Mouse (Mus musculus) ES-Bruce4 (cell line): ENCODE data around the gene Nrbp1.

Experiments
- CTCF ChIP-seq: IDR thresholded peaks from one replicate; pipeline ENCODE4 v1.8.1; 2011; ENCODE audit warnings: low read depth, low read length
- EP300 ChIP-seq: IDR thresholded peaks from 2 replicates; pipeline ENCODE4 v1.6.1; 2011; ENCODE audit warnings: low read depth, low read length; ENCODE audit not compliant: insufficient read depth
- POLR2A ChIP-seq: IDR thresholded peaks from one replicate; pipeline ENCODE4 v1.8.1; 2011; ENCODE audit warnings: low read length; ENCODE audit not compliant: insufficient read depth

GRCm38 (mm10) chr5:31219070-31219469 lies 21.6 kb upstream of the Nrbp1 start:
- no peak for TF ChIP-seq CTCF
- TF ChIP-seq POLR2A = no peak
- no peak for TF ChIP-seq EP300
